Mouse (Mus musculus): ENCODE data around the gene Hsd17b6. TPM values are rescaled to one million over a fixed set of nuclear protein-coding genes. Genes with fewer than 3 reads are reported as not detected.

Gene Hsd17b6
- polyA plus RNA-seq, 1 experiment from 2014 or later: not detected

DNA sequence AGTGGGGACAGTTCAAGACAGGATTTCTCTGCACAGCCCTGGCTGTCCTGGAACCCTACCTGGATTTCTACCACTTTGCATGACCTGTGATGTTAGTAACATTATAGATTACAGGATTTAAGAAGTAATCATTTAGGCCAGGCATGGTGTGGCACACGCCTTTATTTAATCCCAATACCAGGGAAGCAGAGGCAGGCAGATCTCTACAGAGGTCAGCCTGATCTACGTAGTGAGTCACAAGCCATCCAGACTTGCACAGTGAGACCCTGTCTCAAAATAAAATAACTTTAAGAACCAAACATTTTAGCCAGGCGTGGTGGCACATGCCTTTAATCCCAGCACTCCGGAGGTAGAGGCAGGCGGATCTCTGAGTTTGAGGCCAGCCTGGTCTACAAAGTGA is 14.8 kb upstream of the Hsd17b6 start:
- ATAC-seq (ENCODE audit: insufficient read depth, low FRiP score, low TSS enrichment): no peak

DNA sequence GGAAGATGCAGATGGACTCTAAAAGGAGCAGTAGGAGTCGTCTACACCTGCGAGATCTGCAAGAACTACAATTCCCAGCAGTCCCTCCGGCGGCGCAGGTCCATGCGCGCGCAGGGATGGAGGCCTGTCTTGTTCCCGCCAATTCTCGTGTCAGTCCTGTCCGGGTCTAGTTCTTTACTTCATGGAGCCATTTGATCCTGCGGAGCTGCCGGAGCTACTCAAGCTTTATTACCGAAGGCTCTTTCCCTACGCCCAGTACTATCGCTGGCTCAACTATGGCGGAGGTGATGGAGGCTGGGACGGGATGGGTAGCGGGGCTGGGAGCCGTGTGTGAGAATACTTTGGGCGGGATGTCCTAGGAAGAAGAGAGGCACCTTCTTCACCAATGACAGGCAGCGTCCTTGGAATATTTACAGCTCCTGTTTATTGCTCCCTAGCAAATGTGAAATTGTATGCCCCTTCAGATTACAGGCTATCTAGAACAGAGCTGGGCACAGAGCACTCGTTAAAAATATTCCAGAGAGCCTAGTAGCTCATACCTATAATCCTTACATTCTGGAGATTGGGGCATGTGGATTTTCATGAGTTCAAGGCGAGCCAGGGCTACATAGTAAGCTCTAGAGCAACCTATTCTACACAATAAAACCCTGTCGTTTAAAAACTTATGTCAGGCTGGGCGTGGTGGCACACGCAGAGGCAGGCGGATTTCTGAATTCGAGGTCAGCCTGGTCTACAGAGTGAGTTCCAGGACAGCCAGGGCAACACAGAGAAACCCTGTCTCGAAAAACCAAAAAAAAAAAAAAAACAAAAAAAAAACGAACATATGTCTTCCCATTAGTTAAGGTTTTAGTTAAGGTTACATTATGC is 7.9 kb upstream of the Hsd17b6 start, which contains the start of gene Prim1:
Prim1 (plus strand) TSS at position 101 of the 867 bp plus-strand sequence.
- Histone ChIP-seq H3K27ac (ENCODE audit: low read depth, low read length) (no peak within 1 kb of the TSS), H3K9ac (ENCODE audit: low read length) (peak within 1 kb of the TSS; percentile 55), H3K27me3 (ENCODE audit: control insufficient read depth, insufficient read depth, low read length) (no peaks in the 10 kb centered on the region), H3K4me2 (ENCODE audit: low read depth) (peak within 1 kb of the TSS; percentile 43), H3K9me3 (ENCODE audit: control insufficient read depth, low read length) (no peaks in the 10 kb centered on the region), H3K4me1 (ENCODE audit: control insufficient read depth, insufficient read depth, low read length) (no peaks in the 10 kb centered on the region), H3K4me3 (ENCODE audit: low read depth, low read length) (peak within 1 kb of the TSS; percentile 44), H3K36me3 (ENCODE audit: control insufficient read depth, insufficient read depth, low read length) (no peaks in the 10 kb centered on the region)
- peak; percentile 85 for DNase-seq (ENCODE audit: low spot score)
- peak; percentile 84 for ATAC-seq (ENCODE audit: insufficient read depth, low FRiP score, low TSS enrichment)
- WGBS: 6% methylated on average over 31 of the region's 31 CpGs

More for the DNA sequence above, 14.8 kb upstream of the Hsd17b6 start:
- H3K27me3 ChIP-seq (ENCODE audit: control insufficient read depth, insufficient read depth, low read length): no peaks in the 10 kb centered on the region
- no peak for DNase-seq (ENCODE audit: low spot score)
- H3K4me3 ChIP-seq (ENCODE audit: low read depth, low read length): no peak overlapping the region
- 97% methylated on average over 5 of the region's 5 CpGs for WGBS
- H3K36me3 ChIP-seq (ENCODE audit: control insufficient read depth, insufficient read depth, low read length): peaks cover 16% of the 10 kb centered on the region
- H3K9ac ChIP-seq (ENCODE audit: low read length): no peak overlapping the region
- H3K4me2 ChIP-seq (ENCODE audit: low read depth): no peak overlapping the region
- no peaks in the 10 kb centered on the region for H3K9me3 ChIP-seq (ENCODE audit: control insufficient read depth, low read length)
- no peaks in the 10 kb centered on the region for H3K4me1 ChIP-seq (ENCODE audit: control insufficient read depth, insufficient read depth, low read length)
- no peak overlapping the region for H3K27ac ChIP-seq (ENCODE audit: low read depth, low read length)

DNA sequence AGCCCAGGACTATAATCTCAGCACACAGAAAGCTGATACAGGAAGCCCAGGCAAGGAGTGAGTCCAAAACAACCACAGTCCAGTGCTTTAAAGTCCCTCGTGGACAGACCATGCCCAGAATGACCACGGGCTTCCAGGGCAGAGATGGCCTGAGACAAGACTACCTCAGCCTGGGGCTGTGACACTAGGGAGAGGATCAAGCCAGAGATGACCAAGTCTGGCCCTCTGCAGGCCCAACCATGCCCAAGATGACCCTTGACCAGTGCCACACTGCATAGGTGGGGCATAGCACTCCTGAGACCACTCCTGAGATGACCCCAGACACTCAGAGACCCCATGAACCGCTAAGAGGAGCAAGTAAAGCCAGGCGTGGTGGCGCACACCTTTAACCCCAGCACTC is 2.3 kb upstream of the Hsd17b6 start:
- Histone ChIP-seq H3K27ac (ENCODE audit: low read depth, low read length) (no peak overlapping the region), H3K4me3 (ENCODE audit: low read depth, low read length) (no peak overlapping the region), H3K36me3 (ENCODE audit: control insufficient read depth, insufficient read depth, low read length) (no peaks in the 10 kb centered on the region), H3K27me3 (ENCODE audit: control insufficient read depth, insufficient read depth, low read length) (no peaks in the 10 kb centered on the region), H3K4me1 (ENCODE audit: control insufficient read depth, insufficient read depth, low read length) (no peaks in the 10 kb centered on the region), H3K9ac (ENCODE audit: low read length) (no peak overlapping the region), H3K4me2 (ENCODE audit: low read depth) (no peak overlapping the region), H3K9me3 (ENCODE audit: control insufficient read depth, low read length) (no peaks in the 10 kb centered on the region)
- DNase-seq (ENCODE audit: low spot score): no peak
- WGBS: 85% methylated on average over 5 of the region's 5 CpGs
- ATAC-seq (ENCODE audit: insufficient read depth, low FRiP score, low TSS enrichment): no peak

DNA sequence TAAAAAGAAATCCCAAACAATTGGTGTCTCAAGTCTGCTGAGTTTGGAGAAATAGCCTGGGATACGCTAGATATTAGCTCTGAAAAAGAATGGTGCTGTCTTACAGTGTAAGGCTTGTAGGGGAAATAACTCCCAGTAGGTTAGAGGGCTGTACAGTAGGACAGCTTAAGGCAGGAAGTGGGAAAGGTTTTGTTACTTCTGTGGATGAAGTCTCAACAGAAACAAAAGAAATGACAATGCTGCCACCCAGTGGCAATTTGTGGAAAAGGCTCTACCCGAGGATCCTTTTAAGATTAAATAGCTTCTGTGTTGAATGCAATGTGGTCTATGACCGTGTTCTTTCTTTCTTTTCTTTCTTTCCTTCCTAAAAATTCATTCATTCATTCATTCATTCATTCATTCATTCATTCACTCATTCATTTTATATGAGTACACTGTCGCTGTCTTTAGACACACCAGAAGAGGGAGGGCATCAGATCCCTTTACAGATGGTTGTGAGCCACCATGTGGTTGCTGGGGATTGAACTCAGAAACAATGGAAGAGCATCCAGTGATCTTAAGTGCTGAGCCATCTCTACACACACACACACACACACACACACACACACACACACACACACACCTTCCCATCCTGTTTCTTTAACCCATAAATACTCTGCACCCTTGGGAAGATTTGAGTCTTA is 937 bp upstream of the Hsd17b6 start:
- 10% methylated on average over 4 of the region's 4 CpGs for WGBS
- H3K4me1 ChIP-seq (ENCODE audit: control insufficient read depth, insufficient read depth, low read length): no peaks in the 10 kb centered on the region
- no peak overlapping the region for H3K4me2 ChIP-seq (ENCODE audit: low read depth)
- no peak overlapping the region for H3K27ac ChIP-seq (ENCODE audit: low read depth, low read length)
- ATAC-seq (ENCODE audit: insufficient read depth, low FRiP score, low TSS enrichment): peak; percentile 35; the same call in 1 of the 2 replicates
- DNase-seq (ENCODE audit: low spot score): peak; percentile 84
- H3K4me3 ChIP-seq (ENCODE audit: low read depth, low read length): no peak overlapping the region
- H3K36me3 ChIP-seq (ENCODE audit: control insufficient read depth, insufficient read depth, low read length): no peaks in the 10 kb centered on the region
- H3K9ac ChIP-seq (ENCODE audit: low read length): no peak overlapping the region
- H3K27me3 ChIP-seq (ENCODE audit: control insufficient read depth, insufficient read depth, low read length): no peaks in the 10 kb centered on the region
- no peaks in the 10 kb centered on the region for H3K9me3 ChIP-seq (ENCODE audit: control insufficient read depth, low read length)

DNA sequence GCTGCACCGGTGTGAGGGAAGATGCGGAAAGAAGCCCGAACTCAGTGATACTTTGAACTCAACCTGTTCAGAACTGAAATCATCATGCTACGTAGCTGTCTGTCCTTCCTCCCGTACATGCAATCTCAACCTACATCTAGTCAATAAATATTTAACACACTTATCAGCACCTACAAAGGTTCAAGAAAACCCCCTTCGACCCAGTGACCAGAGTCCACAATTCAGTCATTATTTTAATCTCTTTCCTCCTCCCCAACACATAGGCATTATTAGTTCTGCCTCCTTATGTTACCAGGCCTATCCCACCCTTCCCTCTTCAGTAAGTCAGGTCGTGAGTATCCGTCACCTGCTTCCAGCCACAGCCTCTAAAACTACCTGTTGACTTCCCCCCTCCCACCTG is 1.9 kb downstream of the Hsd17b6 start:
- no peak overlapping the region for H3K9ac ChIP-seq (ENCODE audit: low read length)
- H3K4me1 ChIP-seq (ENCODE audit: control insufficient read depth, insufficient read depth, low read length): no peaks in the 10 kb centered on the region
- no peak for DNase-seq (ENCODE audit: low spot score)
- H3K4me2 ChIP-seq (ENCODE audit: low read depth): no peak overlapping the region
- no peaks in the 10 kb centered on the region for H3K36me3 ChIP-seq (ENCODE audit: control insufficient read depth, insufficient read depth, low read length)
- no peak overlapping the region for H3K27ac ChIP-seq (ENCODE audit: low read depth, low read length)
- no peaks in the 10 kb centered on the region for H3K27me3 ChIP-seq (ENCODE audit: control insufficient read depth, insufficient read depth, low read length)
- no peak overlapping the region for H3K4me3 ChIP-seq (ENCODE audit: low read depth, low read length)
- ATAC-seq (ENCODE audit: insufficient read depth, low FRiP score, low TSS enrichment): no peak
- H3K9me3 ChIP-seq (ENCODE audit: control insufficient read depth, low read length): no peaks in the 10 kb centered on the region
- 88% methylated on average over 8 of the region's 8 CpGs for WGBS

DNA sequence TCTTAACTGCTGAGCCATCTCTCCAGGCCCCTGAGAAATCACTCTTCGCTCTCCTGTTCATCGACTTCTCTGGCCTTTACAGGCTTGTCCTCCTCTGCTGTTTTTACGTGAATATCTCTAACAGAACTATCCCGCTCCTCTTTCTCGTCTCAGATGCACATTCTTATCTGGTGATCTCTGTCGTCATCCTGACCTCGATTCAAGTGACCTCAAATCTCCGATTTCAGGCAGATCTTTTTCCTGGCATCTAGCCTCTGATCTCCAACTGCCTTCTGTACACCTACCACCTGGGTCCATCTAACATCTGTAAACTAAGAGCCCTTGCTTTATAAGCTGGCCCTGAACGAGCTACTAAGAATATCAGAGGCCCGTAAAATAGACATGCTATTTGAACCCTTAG is 2.5 kb downstream of the Hsd17b6 start:
- Histone ChIP-seq H3K4me2 (ENCODE audit: low read depth) (no peak overlapping the region), H3K27ac (ENCODE audit: low read depth, low read length) (no peak overlapping the region), H3K36me3 (ENCODE audit: control insufficient read depth, insufficient read depth, low read length) (no peaks in the 10 kb centered on the region), H3K4me1 (ENCODE audit: control insufficient read depth, insufficient read depth, low read length) (no peaks in the 10 kb centered on the region), H3K27me3 (ENCODE audit: control insufficient read depth, insufficient read depth, low read length) (no peaks in the 10 kb centered on the region), H3K9ac (ENCODE audit: low read length) (no peak overlapping the region), H3K4me3 (ENCODE audit: low read depth, low read length) (no peak overlapping the region), H3K9me3 (ENCODE audit: control insufficient read depth, low read length) (no peaks in the 10 kb centered on the region)
- no peak for ATAC-seq (ENCODE audit: insufficient read depth, low FRiP score, low TSS enrichment)
- DNase-seq (ENCODE audit: low spot score): no peak
- 86% methylated on average over 10 of the region's 10 CpGs for WGBS

DNA sequence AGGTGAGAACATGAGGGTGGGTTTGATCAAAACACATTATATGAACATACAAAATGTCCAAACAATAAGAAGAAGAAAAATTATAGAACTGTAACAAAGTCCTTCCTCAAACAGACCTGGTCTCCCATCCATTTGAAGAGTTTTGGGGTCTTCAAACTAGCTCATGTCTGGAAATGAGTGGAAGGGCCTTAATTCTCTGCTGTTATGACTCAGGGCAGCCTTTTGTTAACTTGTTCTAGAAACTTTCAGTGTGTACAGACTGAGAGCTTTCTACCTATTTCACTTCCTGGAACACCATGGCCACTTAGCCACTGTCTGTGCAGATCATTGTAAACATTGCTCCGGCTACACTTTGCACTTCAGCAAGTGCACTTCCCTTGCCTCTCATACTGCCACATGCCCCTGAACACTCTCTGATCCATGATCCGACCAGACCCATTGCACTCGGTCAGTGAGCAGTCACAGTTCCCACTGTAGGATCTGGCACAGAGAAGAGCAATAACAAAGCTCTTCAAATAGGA is 4.1 kb downstream of the Hsd17b6 start:
- WGBS: 87% methylated on average over 3 of the region's 3 CpGs
- Histone ChIP-seq H3K27me3 (ENCODE audit: control insufficient read depth, insufficient read depth, low read length) (no peaks in the 10 kb centered on the region), H3K36me3 (ENCODE audit: control insufficient read depth, insufficient read depth, low read length) (no peaks in the 10 kb centered on the region), H3K27ac (ENCODE audit: low read depth, low read length) (no peak overlapping the region), H3K9ac (ENCODE audit: low read length) (no peak overlapping the region), H3K4me1 (ENCODE audit: control insufficient read depth, insufficient read depth, low read length) (no peaks in the 10 kb centered on the region), H3K4me3 (ENCODE audit: low read depth, low read length) (no peak overlapping the region), H3K9me3 (ENCODE audit: control insufficient read depth, low read length) (no peaks in the 10 kb centered on the region), H3K4me2 (ENCODE audit: low read depth) (no peak overlapping the region)
- DNase-seq (ENCODE audit: low spot score) (no peak), ATAC-seq (ENCODE audit: insufficient read depth, low FRiP score, low TSS enrichment) (no peak)

DNA sequence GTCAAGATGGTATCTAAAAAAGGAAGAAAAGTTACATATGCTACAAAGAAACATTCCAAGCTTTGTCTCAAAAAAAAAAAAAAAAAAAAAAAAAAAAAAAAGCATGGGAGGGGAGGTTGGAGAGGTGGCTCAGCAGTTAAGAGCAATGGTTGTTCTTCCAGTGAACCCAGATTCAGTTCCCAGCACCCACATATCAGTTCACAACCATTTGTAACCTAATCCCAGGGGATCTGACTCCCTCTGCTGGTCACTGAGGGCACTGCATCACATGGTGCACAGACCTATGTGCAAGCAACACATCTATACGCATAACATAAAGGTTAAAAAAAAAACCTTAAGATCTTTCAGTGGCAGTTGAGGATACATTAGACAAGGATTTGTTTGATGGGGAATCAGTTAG is 9.2 kb downstream of the Hsd17b6 start:
- Histone ChIP-seq H3K4me1 (ENCODE audit: control insufficient read depth, insufficient read depth, low read length) (no peaks in the 10 kb centered on the region), H3K9me3 (ENCODE audit: control insufficient read depth, low read length) (no peaks in the 10 kb centered on the region), H3K27ac (ENCODE audit: low read depth, low read length) (no peak overlapping the region), H3K9ac (ENCODE audit: low read length) (no peak overlapping the region), H3K36me3 (ENCODE audit: control insufficient read depth, insufficient read depth, low read length) (no peaks in the 10 kb centered on the region), H3K4me3 (ENCODE audit: low read depth, low read length) (no peak overlapping the region), H3K27me3 (ENCODE audit: control insufficient read depth, insufficient read depth, low read length) (no peaks in the 10 kb centered on the region), H3K4me2 (ENCODE audit: low read depth) (no peak overlapping the region)
- DNase-seq (ENCODE audit: low spot score): no peak
- ATAC-seq (ENCODE audit: insufficient read depth, low FRiP score, low TSS enrichment): no peak
- WGBS: 96% methylated on average over 1 of the region's 1 CpGs

Measured in neural tube, embryonic 11.5 days (tissue).